Mouse (Mus musculus): ENCODE data around the gene Zfyve28.

DNA sequence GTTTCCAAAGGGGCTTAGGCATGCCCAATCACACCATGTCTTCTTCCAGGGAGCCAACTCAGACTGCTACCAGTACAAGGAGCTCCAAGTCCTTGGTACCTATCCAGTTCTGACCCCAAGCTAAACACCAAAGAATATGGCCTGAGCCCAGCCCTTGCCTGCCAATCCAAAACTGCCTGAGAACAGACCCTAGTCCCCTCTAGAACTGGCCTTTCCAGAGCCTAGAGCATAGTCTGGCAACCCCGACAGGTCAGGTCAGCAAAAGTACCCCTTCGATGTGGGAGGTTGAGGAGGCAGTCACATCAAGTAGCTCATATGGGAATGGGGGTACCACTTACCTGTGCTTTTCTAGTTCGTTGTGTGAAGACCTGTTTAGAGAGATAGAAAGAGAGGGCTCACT lies 104.3 kb downstream of the Zfyve28 start:
- no peak for TF ChIP-seq CTCF (IDR thresholded peaks at IDR 0.05; ENCODE audit: low read depth)
- TF ChIP-seq EP300 (IDR thresholded peaks at IDR 0.05; ENCODE audit: low read depth): no peak

Data from heart, postnatal 0 days (tissue).